Mouse (Mus musculus) neural tube, embryonic 10.5 days (tissue): ENCODE measurements at regions not wholly inside any gene's neighbourhood (a gene's known extent, or its start where the extent isn't known, plus 50 kb on each side); places are given as distances from the start of the nearest gene placed in this dataset.

ENCODE experiments used
- DNase-seq: peaks from one replicate; pipeline ENCODE4 v3.0.0-alpha.2; 2017; ENCODE audit warnings: low spot score; ENCODE audit errors: extremely low spot score

DNA sequence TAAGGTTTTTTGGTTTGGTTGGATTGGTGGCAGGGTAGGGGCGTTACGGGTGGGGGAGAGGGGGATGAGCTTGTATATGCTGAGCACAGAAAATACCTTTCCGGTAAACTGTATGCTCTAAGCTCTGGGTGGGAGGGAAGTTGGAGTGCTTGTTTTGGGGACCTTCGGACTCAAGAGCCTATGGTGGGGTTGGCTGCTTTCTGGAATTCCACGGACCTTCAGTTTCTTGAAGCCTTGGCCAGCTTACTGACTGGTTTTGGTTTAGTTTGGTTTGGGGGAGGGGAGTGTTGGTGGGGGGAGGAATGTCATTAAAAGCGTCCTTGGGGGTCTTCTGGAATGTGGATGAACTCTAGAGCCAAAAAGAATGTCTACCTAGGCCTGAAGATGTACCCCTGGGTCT is 59.6 kb upstream of the Hs6st1 start:
- no peak for DNase-seq

- DNase-seq: no peak
Observed at GRCm38 (mm10) chr1:36009010-36009619, 59.1 kb upstream of the Hs6st1 start.

DNA sequence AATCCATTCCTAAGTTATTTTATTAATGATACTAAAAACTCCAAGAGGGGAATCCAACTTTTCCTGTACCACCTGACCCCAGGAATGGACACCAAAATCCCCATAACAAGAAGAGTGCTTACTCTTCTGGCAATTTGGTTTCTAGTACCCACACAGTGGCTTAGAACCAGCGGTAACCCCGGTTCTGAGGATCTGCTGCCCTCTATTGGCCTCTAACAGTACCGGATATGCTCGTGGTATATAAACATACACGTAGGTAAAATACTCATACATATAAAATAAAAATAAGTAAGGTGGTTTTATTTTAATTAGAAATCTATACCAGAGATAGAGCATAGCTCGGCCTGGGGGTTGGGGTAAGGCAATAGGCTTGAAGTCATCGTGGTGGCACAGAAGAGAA is 58.0 kb upstream of the Hs6st1 start:
- DNase-seq: no peak

GRCm38 (mm10) chr1:36010834-36011233 is 57.4 kb upstream of the Hs6st1 start:
- DNase-seq: no peak

GRCm38 (mm10) chr1:36012081-36012765 is 56.0 kb upstream of the Hs6st1 start:
- no peak for DNase-seq

- DNase-seq: no peak
Observed at GRCm38 (mm10) chr1:36013823-36014341, 54.3 kb upstream of the Hs6st1 start.

- no peak for DNase-seq
Observed at GRCm38 (mm10) chr1:36014372-36014771, 53.8 kb upstream of the Hs6st1 start.

DNA sequence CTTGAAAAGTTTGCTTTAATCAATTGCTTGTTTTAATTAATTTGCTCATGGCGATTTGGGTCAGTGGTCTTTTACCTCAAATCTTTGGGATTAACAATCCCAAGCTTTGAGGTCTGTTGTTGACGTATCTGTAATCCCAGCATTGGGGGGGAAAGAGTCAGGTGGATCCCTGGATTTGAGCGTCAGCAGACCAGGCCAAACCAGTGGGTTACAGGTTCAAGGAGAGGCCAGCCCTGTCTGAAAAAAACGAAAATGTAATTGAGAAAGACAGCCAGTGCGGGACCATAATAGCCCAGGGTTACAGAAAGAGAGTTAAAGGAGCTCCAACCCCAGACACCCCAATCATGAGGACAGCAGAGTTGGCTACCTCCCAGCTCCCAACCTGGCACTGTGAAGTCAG is 53.0 kb upstream of the Hs6st1 start:
- no peak for DNase-seq

GRCm38 (mm10) chr1:36016566-36016965 is 51.6 kb upstream of the Hs6st1 start:
- DNase-seq: no peak

- peak; percentile 55 for DNase-seq
Observed at GRCm38 (mm10) chr1:36017061-36017461, 51.1 kb upstream of the Hs6st1 start.

- no peak for DNase-seq
Observed at GRCm38 (mm10) chr1:36017656-36018055, 50.5 kb upstream of the Hs6st1 start.
